Mouse (Mus musculus) hindbrain, embryonic 15.5 days (tissue): Measurements from ENCODE around the gene Plekho1. TPM values are rescaled to one million over a fixed set of nuclear protein-coding genes. Genes with fewer than 3 reads are reported as not detected.

ENCODE experiments used
- polyA plus RNA-seq: library from polyadenylated mRNA; unstranded; fragments of >200 nt; fragmentation: Nextera tagmentation; extraction: Ambion mirVana; gene quantifications from 2 replicates; pipeline ENCODE4 v1.2.1, GENCODE M21; 2015

Plekho1 gene
- polyA plus RNA-seq, 1 experiment from 2014 or later, result 49.5 TPM

Other genes with a start within 250 kb of the Plekho1 start
- 47.9 and 48.2 TPM in 2 replicates for gene Tars2, start 235.8 kb downstream of the Plekho1 start, polyA plus RNA-seq
- gene Rprd2, start 177.1 kb downstream of the Plekho1 start, polyA plus RNA-seq, result 21.7 and 22.5 TPM in 2 replicates
- gene Prpf3, start 140.1 kb downstream of the Plekho1 start, polyA plus RNA-seq, result 32.5 and 34.6 TPM in 2 replicates
- gene Mrps21, start 124.5 kb downstream of the Plekho1 start, polyA plus RNA-seq, result 277 and 287 TPM in 2 replicates
- gene Ciart, start 113.8 kb downstream of the Plekho1 start, polyA plus RNA-seq, result 4.9 and 5.2 TPM in 2 replicates
- 19.8 and 22.8 TPM in 2 replicates for gene BC028528, start 104.0 kb downstream of the Plekho1 start, polyA plus RNA-seq
- gene Aph1a, start 102.0 kb downstream of the Plekho1 start, polyA plus RNA-seq, result 34.9 and 36.4 TPM in 2 replicates
- 13.1 and 14.7 TPM in 2 replicates for gene Car14, start 91.3 kb downstream of the Plekho1 start, polyA plus RNA-seq
- gene Anp32e, start 66.8 kb downstream of the Plekho1 start, polyA plus RNA-seq, result 117 and 118 TPM in 2 replicates
- gene Vps45, start 62.5 kb upstream of the Plekho1 start, polyA plus RNA-seq, result 56.1 and 63.2 TPM in 2 replicates
- 8.6 and 9.6 TPM in 2 replicates for gene Otud7b, start 108.5 kb upstream of the Plekho1 start, polyA plus RNA-seq
- 10.3 and 12.2 TPM in 2 replicates for gene Mtmr11, start 166.0 kb upstream of the Plekho1 start, polyA plus RNA-seq
- 127 and 146 TPM in 2 replicates for gene Sf3b4, start 176.3 kb upstream of the Plekho1 start, polyA plus RNA-seq
- gene Sv2a, start 185.2 kb upstream of the Plekho1 start, polyA plus RNA-seq, result 126 and 137 TPM in 2 replicates
- 56.0 and 56.3 TPM in 2 replicates for gene Bola1, start 223.7 kb upstream of the Plekho1 start, polyA plus RNA-seq
- gene Hist2h2ab, start 223.9 kb upstream of the Plekho1 start, polyA plus RNA-seq, result 0.42 and 0.77 TPM in 2 replicates
- gene Hist2h2ac, start 224.9 kb upstream of the Plekho1 start, polyA plus RNA-seq, result 2.0 and 2.9 TPM in 2 replicates
- 4.6 and 4.7 TPM in 2 replicates for gene Hist2h2be, start 225.1 kb upstream of the Plekho1 start, polyA plus RNA-seq
- 1.2 and 1.7 TPM in 2 replicates for gene Hist2h3c2, start 243.1 kb upstream of the Plekho1 start, polyA plus RNA-seq
- 28.7 and 39.4 TPM in 2 replicates for gene Hist2h2aa2, start 244.3 kb upstream of the Plekho1 start, polyA plus RNA-seq
- gene Hist2h2aa1, start 249.5 kb upstream of the Plekho1 start, polyA plus RNA-seq, result 17.3 and 22.4 TPM in 2 replicates